Mouse (Mus musculus): ENCODE data around the gene Tob2. TPM values are rescaled to one million over a fixed set of nuclear protein-coding genes. Genes with fewer than 3 reads are reported as not detected.
A peak's percentile ranks its signal among the peaks of the same experiment; 100 is the strongest.

The Tob2 gene
- polyA plus RNA-seq, 1 experiment from 2014 or later, result 10.7 TPM

DNA sequence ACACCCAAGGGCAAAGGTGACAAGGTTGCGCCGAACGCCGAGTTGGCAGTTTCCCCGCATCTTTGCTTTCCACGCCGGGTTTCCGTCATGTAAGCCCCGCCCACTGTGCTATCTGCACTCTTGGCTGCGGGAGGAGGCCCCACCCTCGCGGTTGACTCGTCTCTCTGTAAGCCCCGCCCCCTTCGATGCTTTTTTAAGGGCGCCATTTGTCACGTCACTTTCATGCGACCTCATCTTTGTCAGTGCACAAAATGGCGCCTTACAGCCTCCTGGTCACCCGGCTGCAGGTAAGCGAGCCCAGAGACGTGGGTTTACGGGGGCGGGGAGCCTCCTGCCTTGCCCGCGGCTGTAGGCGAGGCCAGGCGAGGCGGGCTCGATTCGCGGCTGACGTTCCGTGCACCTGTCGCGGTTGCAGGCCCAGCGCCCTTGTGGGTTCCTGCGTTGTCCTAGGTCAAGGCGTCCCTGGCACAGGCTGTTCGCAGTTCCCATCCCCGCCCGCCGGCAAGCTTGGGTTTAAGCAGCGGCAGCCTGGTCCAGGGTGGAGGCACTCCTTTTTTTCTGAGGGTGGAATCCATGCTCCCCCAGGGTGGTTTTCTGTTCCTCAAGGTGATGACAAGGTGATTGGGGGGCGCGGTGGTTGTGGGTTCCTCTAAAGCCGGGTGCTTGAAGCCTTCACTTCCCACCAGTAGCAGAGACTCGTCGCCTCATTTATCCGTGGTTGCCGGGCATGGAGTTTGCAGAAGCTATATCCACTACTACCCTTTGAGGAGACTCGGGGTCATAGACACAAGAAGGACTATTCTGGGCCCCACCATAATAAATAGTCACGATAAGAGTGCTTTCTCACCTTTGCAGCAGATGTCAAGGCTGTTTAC, 13.9 kb upstream of the Tob2 start, which contains the start of gene Aco2:
Gene Aco2 (plus strand): TSS at position 48 of the 875 bp plus-strand sequence.
- peaks cover 13% of the 10 kb centered on the region for H3K36me3 ChIP-seq (replicated peaks; ENCODE audit: control insufficient read depth, insufficient read depth, low read depth, low read length)
- H3K9ac ChIP-seq (replicated peaks; ENCODE audit: low read length), result peak within 1 kb of the TSS; percentile 72
- H3K4me1 ChIP-seq (ENCODE audit: control insufficient read depth, insufficient read depth, low read length), result 0 out of 2 replicates have a peak, but pooled peaks cover 2% of the 10 kb centered on the region
- peak within 1 kb of the TSS; percentile 84 for H3K27ac ChIP-seq (replicated peaks; ENCODE audit: low read depth, low read length)
- peak within 1 kb of the TSS; percentile 75 for H3K4me3 ChIP-seq (ENCODE audit: low read depth, low read length)
- ATAC-seq (replicated peaks; ENCODE audit: insufficient number of reproducible peaks, low FRiP score, low TSS enrichment, low read depth) (peak; percentile 74), DNase-seq (ENCODE audit: low spot score) (peak; percentile 100)
- H3K4me2 ChIP-seq (ENCODE audit: low read depth, low read length), result peak within 1 kb of the TSS; percentile 80
- no peaks in the 10 kb centered on the region for H3K9me3 ChIP-seq (replicated peaks; ENCODE audit: control insufficient read depth, low read length)
- no peaks in the 10 kb centered on the region for H3K27me3 ChIP-seq (ENCODE audit: control insufficient read depth, insufficient read depth, low read length)
- under 1% methylated on average over 53 of the region's 53 CpGs for WGBS

DNA sequence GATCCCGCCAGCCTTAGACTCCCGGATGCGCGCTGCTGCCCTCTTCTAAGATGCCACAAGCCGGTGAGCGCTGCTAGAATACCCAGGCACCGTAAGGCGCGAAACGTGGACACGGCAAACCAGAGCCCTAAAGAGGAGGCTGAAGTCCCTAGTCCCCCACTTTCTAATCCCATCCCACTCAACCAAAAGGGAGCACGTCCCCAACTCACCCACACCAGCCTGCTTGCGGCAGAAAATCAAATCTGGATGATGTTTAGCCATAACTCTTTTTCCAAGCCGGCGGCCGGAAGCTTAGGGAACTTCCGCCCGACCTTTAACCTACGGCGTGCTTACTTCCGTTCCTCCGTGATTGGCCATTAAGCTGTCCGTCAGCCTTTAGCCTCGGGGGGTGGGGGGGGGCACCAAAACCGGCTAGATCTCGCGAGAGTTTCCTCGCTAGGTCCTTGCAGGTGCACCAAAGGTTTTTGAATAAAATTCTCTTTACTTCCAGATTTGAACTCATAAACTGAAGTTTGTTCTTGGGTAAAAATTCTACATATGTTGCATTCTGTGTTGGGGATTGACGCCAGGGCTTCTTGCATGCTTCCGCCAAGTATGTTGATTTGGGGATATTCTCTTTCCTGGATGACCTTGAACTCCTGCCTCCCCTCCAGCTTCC, 13.1 kb upstream of the Tob2 start, which contains the start of gene Phf5a:
Gene Phf5a (minus strand): TSS at position 308 of the 658 bp plus-strand sequence.
- ATAC-seq (replicated peaks; ENCODE audit: insufficient number of reproducible peaks, low FRiP score, low TSS enrichment, low read depth), result peak; percentile 73; the same call in 1 of the 2 replicates
- Histone ChIP-seq H3K27ac (replicated peaks; ENCODE audit: low read depth, low read length) (peak within 1 kb of the TSS; percentile 84), H3K9me3 (replicated peaks; ENCODE audit: control insufficient read depth, low read length) (no peaks in the 10 kb centered on the region), H3K4me1 (ENCODE audit: control insufficient read depth, insufficient read depth, low read length) (0 out of 2 replicates have a peak, but pooled peaks cover 2% of the 10 kb centered on the region), H3K9ac (replicated peaks; ENCODE audit: low read length) (peak within 1 kb of the TSS; percentile 72), H3K4me2 (ENCODE audit: low read depth, low read length) (peak within 1 kb of the TSS; percentile 80), H3K27me3 (ENCODE audit: control insufficient read depth, insufficient read depth, low read length) (no peaks in the 10 kb centered on the region), H3K4me3 (ENCODE audit: low read depth, low read length) (peak within 1 kb of the TSS; percentile 75), H3K36me3 (replicated peaks; ENCODE audit: control insufficient read depth, insufficient read depth, low read depth, low read length) (peaks cover 13% of the 10 kb centered on the region)
- WGBS, result under 1% methylated on average over 30 of the region's 30 CpGs
- DNase-seq (ENCODE audit: low spot score), result peak; percentile 98

DNA sequence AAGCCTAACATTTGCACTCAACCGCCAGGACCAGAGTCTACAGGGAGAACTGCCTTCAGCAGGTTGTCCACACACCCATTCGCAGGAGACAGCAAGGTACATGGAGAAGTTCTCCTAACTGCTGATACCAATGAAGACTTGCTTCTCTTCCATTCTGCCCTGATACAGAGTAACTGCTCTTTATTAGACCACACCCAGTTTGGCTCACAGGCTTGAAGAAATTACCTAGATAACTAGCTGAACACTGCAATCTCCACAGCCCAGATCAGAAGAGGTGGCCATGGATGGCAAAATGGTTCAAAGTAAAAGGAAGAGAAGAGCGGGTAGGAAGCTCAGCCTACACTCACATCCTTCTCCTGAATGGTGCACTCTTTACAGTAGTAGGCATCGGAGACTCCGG, 11.4 kb upstream of the Tob2 start:
- ATAC-seq (replicated peaks; ENCODE audit: insufficient number of reproducible peaks, low FRiP score, low TSS enrichment, low read depth) (no peak), DNase-seq (ENCODE audit: low spot score) (no peak)
- Histone ChIP-seq H3K36me3 (replicated peaks; ENCODE audit: control insufficient read depth, insufficient read depth, low read depth, low read length) (peaks cover 13% of the 10 kb centered on the region), H3K27ac (replicated peaks; ENCODE audit: low read depth, low read length) (no peak overlapping the region), H3K4me3 (ENCODE audit: low read depth, low read length) (no peak overlapping the region), H3K27me3 (ENCODE audit: control insufficient read depth, insufficient read depth, low read length) (no peaks in the 10 kb centered on the region), H3K4me1 (ENCODE audit: control insufficient read depth, insufficient read depth, low read length) (0 out of 2 replicates have a peak, but pooled peaks cover 2% of the 10 kb centered on the region), H3K9ac (replicated peaks; ENCODE audit: low read length) (no peak overlapping the region), H3K9me3 (replicated peaks; ENCODE audit: control insufficient read depth, low read length) (no peaks in the 10 kb centered on the region), H3K4me2 (ENCODE audit: low read depth, low read length) (no peak overlapping the region)
- WGBS, result 98% methylated on average over 5 of the region's 5 CpGs

DNA sequence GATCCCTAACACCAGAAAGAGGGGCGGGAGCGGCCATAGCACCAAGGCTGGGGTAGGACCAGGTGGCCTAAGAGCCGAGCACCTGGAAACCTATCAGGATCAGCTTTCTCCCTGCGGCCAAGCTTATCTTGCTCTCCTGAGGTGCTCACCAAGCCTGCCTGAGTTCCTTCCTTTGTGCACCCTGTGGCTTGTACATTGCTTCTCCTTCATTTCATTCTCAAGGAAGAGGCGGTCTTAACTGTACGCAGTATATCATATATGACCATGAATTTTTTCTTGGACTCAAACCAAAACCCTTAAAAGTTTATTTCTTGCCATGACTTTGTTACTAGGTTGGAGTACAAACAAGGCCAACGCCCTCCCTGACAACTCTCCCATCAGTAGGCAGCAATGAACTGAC, 5.6 kb upstream of the Tob2 start:
- no peaks in the 10 kb centered on the region for H3K4me1 ChIP-seq (ENCODE audit: control insufficient read depth, insufficient read depth, low read length)

DNA sequence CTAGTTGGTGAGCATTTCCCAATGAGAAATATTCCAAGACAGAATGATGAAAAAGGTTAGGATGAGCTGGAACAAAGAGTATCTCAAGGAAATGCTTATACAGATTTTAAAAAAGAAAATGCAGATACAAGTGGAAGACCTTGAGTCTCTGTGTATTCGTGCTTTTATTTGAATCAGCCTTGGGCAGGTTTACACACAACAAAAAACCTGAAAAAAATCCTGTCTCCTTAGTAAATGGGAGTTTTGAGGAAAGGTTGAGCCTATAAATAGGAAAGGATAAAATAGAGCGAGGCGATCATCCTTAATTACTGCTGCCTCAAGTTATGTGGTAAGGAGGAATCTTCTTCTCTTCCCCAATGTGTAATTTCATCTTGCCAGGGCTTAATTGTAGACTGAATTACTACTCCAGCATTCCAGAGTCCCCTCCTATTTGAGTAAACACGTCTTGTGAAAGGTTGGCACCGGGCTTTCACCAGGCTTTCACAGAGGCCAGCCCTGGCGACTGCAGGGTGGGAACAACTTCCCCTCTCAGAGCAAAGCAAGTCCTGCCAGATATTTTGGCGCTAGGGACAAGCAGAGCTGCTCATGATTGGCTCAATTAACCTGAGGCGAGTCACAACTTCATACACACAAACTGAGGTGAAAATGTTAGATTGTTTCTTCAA, 2.0 kb upstream of the Tob2 start:
- no peak for ATAC-seq (replicated peaks; ENCODE audit: insufficient number of reproducible peaks, low FRiP score, low TSS enrichment, low read depth)
- Histone ChIP-seq H3K27ac (replicated peaks; ENCODE audit: low read depth, low read length) (no peak overlapping the region), H3K4me3 (ENCODE audit: low read depth, low read length) (no peak overlapping the region), H3K27me3 (ENCODE audit: control insufficient read depth, insufficient read depth, low read length) (no peaks in the 10 kb centered on the region), H3K4me1 (ENCODE audit: control insufficient read depth, insufficient read depth, low read length) (no peaks in the 10 kb centered on the region), H3K36me3 (replicated peaks; ENCODE audit: control insufficient read depth, insufficient read depth, low read depth, low read length) (no peaks in the 10 kb centered on the region), H3K4me2 (ENCODE audit: low read depth, low read length) (no peak overlapping the region), H3K9ac (replicated peaks; ENCODE audit: low read length) (no peak overlapping the region), H3K9me3 (replicated peaks; ENCODE audit: control insufficient read depth, low read length) (no peaks in the 10 kb centered on the region)
- 45% methylated on average over 8 of the region's 8 CpGs for WGBS
- no peak for DNase-seq (ENCODE audit: low spot score)

More for the DNA sequence above, 5.6 kb upstream of the Tob2 start:
- Histone ChIP-seq H3K36me3 (replicated peaks; ENCODE audit: control insufficient read depth, insufficient read depth, low read depth, low read length) (peaks cover 8% of the 10 kb centered on the region), H3K27me3 (ENCODE audit: control insufficient read depth, insufficient read depth, low read length) (no peaks in the 10 kb centered on the region), H3K9me3 (replicated peaks; ENCODE audit: control insufficient read depth, low read length) (no peaks in the 10 kb centered on the region), H3K27ac (replicated peaks; ENCODE audit: low read depth, low read length) (no peak overlapping the region), H3K9ac (replicated peaks; ENCODE audit: low read length) (no peak overlapping the region), H3K4me2 (ENCODE audit: low read depth, low read length) (no peak overlapping the region), H3K4me3 (ENCODE audit: low read depth, low read length) (no peak overlapping the region)
- ATAC-seq (replicated peaks; ENCODE audit: insufficient number of reproducible peaks, low FRiP score, low TSS enrichment, low read depth) (no peak), DNase-seq (ENCODE audit: low spot score) (no peak)
- 92% methylated on average over 7 of the region's 7 CpGs for WGBS

DNA sequence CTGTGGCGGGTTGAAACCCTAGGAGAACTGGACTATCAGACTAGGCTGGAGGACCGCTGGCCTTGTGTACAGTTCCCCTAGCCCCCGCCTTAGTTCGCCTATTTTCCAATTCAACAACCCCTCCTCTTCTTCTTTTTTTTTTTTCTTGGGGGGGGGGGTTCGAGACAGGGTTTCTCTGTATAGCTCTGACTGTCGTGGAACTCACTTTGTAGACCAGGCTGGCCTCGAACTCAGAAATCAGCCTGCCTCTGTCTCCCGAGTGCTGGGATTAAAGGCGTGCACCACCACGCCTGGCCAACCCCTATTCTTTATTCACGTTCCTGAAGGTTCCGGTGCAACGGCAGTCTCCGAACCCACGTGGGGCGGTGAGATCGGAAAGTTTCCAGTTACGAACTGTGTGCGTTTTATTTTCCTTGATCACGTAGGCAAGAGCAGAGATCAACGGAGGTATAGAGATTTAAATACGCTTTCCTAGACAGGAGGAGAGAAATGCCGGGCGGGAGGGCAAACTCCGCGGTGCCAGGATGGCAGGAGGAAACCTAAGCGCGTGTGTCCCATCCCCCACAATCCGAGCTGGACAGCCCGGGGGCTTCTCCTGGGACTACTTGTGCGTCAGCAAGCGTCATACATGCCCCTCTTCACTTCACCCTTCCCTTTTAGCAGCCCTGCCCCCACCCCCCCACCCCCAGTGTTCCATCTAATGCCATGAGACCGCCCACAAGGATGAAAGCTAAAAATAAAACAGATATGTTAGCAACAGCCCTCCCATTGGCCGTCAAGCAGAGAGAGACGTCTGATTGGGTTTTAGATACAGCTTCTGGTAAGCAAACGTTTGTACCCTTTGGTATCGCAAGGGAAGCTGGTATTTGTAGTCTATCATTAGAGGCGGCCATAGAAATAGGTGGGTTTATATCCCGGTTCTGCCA, 997 bp upstream of the Tob2 start:
- Histone ChIP-seq H3K27ac (replicated peaks; ENCODE audit: low read depth, low read length) (peak overlapping the region; percentile 77), H3K4me2 (ENCODE audit: low read depth, low read length) (peak overlapping the region; percentile 76), H3K27me3 (ENCODE audit: control insufficient read depth, insufficient read depth, low read length) (no peaks in the 10 kb centered on the region), H3K9me3 (replicated peaks; ENCODE audit: control insufficient read depth, low read length) (no peaks in the 10 kb centered on the region), H3K36me3 (replicated peaks; ENCODE audit: control insufficient read depth, insufficient read depth, low read depth, low read length) (no peaks in the 10 kb centered on the region), H3K4me1 (ENCODE audit: control insufficient read depth, insufficient read depth, low read length) (no peaks in the 10 kb centered on the region), H3K9ac (replicated peaks; ENCODE audit: low read length) (peak overlapping the region; percentile 83), H3K4me3 (ENCODE audit: low read depth, low read length) (peak overlapping the region; percentile 81)
- 0% methylated on average over 39 of the region's 39 CpGs for WGBS
- DNase-seq (ENCODE audit: low spot score) (peak; percentile 95), ATAC-seq (replicated peaks; ENCODE audit: insufficient number of reproducible peaks, low FRiP score, low TSS enrichment, low read depth) (peak; percentile 70)

DNA sequence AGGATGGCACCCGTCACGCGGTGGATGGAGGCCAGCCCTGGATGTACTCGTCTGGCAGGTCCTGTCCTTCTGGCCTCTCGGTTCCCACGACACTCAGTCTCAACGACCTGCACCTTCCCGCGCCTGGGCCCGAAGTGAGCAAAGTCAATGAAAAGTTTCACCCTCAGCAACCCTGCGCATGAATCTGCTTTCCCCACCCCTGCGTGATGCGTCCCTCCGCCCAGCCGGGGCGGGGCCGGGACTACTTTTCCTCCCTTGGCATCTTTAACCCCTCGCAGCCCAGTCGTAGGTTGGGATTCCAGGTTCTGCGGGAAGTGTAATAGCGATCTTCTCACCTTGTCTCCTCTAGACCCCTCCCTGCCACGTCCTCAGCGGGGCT, 469 bp downstream of the Tob2 start:
- Histone ChIP-seq H3K9ac (replicated peaks; ENCODE audit: low read length) (peak overlapping the region; percentile 83), H3K4me2 (ENCODE audit: low read depth, low read length) (peak overlapping the region; percentile 76), H3K27me3 (ENCODE audit: control insufficient read depth, insufficient read depth, low read length) (no peaks in the 10 kb centered on the region), H3K4me3 (ENCODE audit: low read depth, low read length) (peak overlapping the region; percentile 81), H3K9me3 (replicated peaks; ENCODE audit: control insufficient read depth, low read length) (no peaks in the 10 kb centered on the region), H3K36me3 (replicated peaks; ENCODE audit: control insufficient read depth, insufficient read depth, low read depth, low read length) (no peaks in the 10 kb centered on the region), H3K27ac (replicated peaks; ENCODE audit: low read depth, low read length) (peak overlapping the region; percentile 71; the same call in 1 of the 2 replicates), H3K4me1 (ENCODE audit: control insufficient read depth, insufficient read depth, low read length) (no peaks in the 10 kb centered on the region)
- WGBS, result 0% methylated on average over 23 of the region's 23 CpGs
- DNase-seq (ENCODE audit: low spot score) (peak; percentile 96), ATAC-seq (replicated peaks; ENCODE audit: insufficient number of reproducible peaks, low FRiP score, low TSS enrichment, low read depth) (peak; percentile 46)

Data from embryonic facial prominence, embryonic 11.5 days (tissue).